Mouse (Mus musculus) brain, embryonic 14.5 days (tissue): ENCODE data around the gene Cpped1.

Experiments
- CTCF ChIP-seq: fragments of 200-500 bp; IDR thresholded peaks from 2 replicates; pipeline ENCODE4 v1.5.1; 2012; ENCODE audit warnings: inconsistent platforms, mild to moderate bottlenecking, moderate library complexity, borderline replicate concordance; ENCODE audit not compliant: insufficient read depth, insufficient read length; ENCODE audit errors: extremely low read depth
- POLR2A ChIP-seq: fragments of 200-500 bp; IDR thresholded peaks from 2 replicates; pipeline ENCODE4 v1.6.1; 2012; ENCODE audit warnings: mild to moderate bottlenecking, inconsistent platforms, borderline replicate concordance; ENCODE audit not compliant: poor library complexity, insufficient read depth, insufficient read length, severe bottlenecking; ENCODE audit errors: extremely low read depth

DNA sequence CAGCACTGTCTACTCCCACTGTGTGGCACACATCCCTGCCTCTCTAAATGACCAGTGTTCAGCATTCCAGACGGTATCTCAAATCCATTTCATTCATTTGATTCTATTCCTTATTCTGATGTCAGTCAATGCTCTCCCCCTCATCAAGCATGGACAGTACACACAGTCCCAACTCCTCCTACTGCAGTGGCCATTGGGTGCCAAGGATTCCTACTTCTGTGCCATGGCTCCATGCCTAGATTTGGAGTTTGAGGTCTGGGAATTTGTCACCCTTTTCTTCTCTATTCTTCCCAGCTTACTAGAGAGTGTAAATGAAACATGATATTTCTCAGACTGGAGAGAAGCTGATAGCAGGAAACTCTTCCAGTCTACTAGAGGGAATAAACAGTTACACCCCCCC lies 2.3 kb downstream of the Cpped1 start:
- TF ChIP-seq POLR2A: no peak
- no peak for TF ChIP-seq CTCF
